Mouse (Mus musculus): ENCODE data around the gene Gm6803.
"Not testable (repeated sequence)": the region's sequence is repeated elsewhere in the genome, so short reads cannot be mapped to it uniquely, and the experiment has no call there.

Gene Gm6803

GRCm38 (mm10) chr12:88018671-88019070 is at the start of gene Gm6803:
Gene Gm6803 (minus strand): TSS chr12:88018771.
- CTCF ChIA-PET = not testable (repeated sequence)

- CTCF ChIA-PET = not testable (repeated sequence)
Observed at GRCm38 (mm10) chr12:88045226-88045625, 26.7 kb upstream of the Gm6803 start.

- CTCF ChIA-PET = not testable (repeated sequence)
Observed at GRCm38 (mm10) chr12:88039703-88040102, 21.1 kb upstream of the Gm6803 start.

- CTCF ChIA-PET = not testable (repeated sequence)
Observed at GRCm38 (mm10) chr12:88039062-88039461, 20.5 kb upstream of the Gm6803 start.

GRCm38 (mm10) chr12:88032250-88032649 is 13.7 kb upstream of the Gm6803 start:
- CTCF ChIA-PET = not testable (repeated sequence)

- CTCF ChIA-PET = not testable (repeated sequence)
Observed at GRCm38 (mm10) chr12:88026704-88027103, 8.1 kb upstream of the Gm6803 start, which contains the start of gene Gm2056. Gene Gm2056 (plus strand): TSS chr12:88027004.

- CTCF ChIA-PET = not testable (repeated sequence)
Observed at GRCm38 (mm10) chr12:88011548-88011947, 7.0 kb downstream of the Gm6803 start, which contains the start of gene Gm2075. Gene Gm2075 (plus strand): TSS chr12:88011848.

GRCm38 (mm10) chr12:88004118-88004517 is 14.5 kb downstream of the Gm6803 start:
- CTCF ChIA-PET = not testable (repeated sequence)

- CTCF ChIA-PET = not testable (repeated sequence)
Observed at GRCm38 (mm10) chr12:87984000-87984399, 34.6 kb downstream of the Gm6803 start.

Data from spleen, embryonic (tissue).